Mouse (Mus musculus) heart, postnatal 0 days (tissue): Measurements from ENCODE around the gene Lcmt1. TPM values are rescaled to one million over a fixed set of nuclear protein-coding genes. Genes with fewer than 3 reads are reported as not detected.

Experiments used
- ATAC-seq: fragments of 200-750 bp; cut with Nextera tagmentation; 2 replicates; pipeline ENCODE4 v1.8.0; 2017; ENCODE audit warnings: low read depth, moderate number of reproducible peaks, moderate library complexity; ENCODE audit not compliant: insufficient read depth
- DNase-seq: peaks from one replicate; pipeline ENCODE4 v3.0.0-alpha.2; 2016; ENCODE audit warnings: low spot score
- H3K27ac ChIP-seq: fragments of 300-500 bp; sonication (generic); 2 replicates; pipeline ENCODE4 v1.5.1; 2014; ENCODE audit warnings: low read depth, mild to moderate bottlenecking
- H3K27me3 ChIP-seq: fragments of 300-500 bp; sonication (generic); 2 replicates; pipeline ENCODE4 v1.6.1; 2014; ENCODE audit warnings: low read length, mixed read lengths; ENCODE audit not compliant: control insufficient read depth, insufficient read depth
- H3K36me3 ChIP-seq: fragments of 300-500 bp; sonication (generic); replicated peaks from 2 replicates; pipeline ENCODE4 v1.6.1; 2014; ENCODE audit warnings: low read length, mixed read lengths; ENCODE audit not compliant: control insufficient read depth, insufficient read depth
- H3K4me1 ChIP-seq: fragments of 300-500 bp; sonication (generic); 2 replicates; pipeline ENCODE4 v1.6.1; 2014; ENCODE audit warnings: antibody characterized with exemption; ENCODE audit not compliant: control insufficient read depth, insufficient read depth
- H3K4me2 ChIP-seq: fragments of 300-500 bp; sonication (generic); 2 replicates; pipeline ENCODE4 v1.6.1; 2014; ENCODE audit warnings: low read depth, mild to moderate bottlenecking, low read length, moderate library complexity
- H3K4me3 ChIP-seq: fragments of 300-500 bp; sonication (generic); 2 replicates; pipeline ENCODE4 v1.5.1; 2014; ENCODE audit warnings: low read depth, low read length
- H3K9ac ChIP-seq: fragments of 300-500 bp; sonication (generic); replicated peaks from 2 replicates; pipeline ENCODE4 v1.6.1; 2014; ENCODE audit warnings: low read depth, low read length, mixed read lengths
- H3K9me3 ChIP-seq: fragments of 300-500 bp; sonication (generic); replicated peaks from 2 replicates; pipeline ENCODE4 v1.6.1; 2016; ENCODE audit warnings: low read length; ENCODE audit not compliant: control insufficient read depth
- CTCF ChIP-seq: IDR thresholded peaks from 2 replicates; pipeline ENCODE4 v1.5.1; 2016; ENCODE audit warnings: antibody characterized with exemption, control low read depth, low read depth
- EP300 ChIP-seq: IDR thresholded peaks from 2 replicates; pipeline ENCODE4 v1.6.1; 2016; ENCODE audit warnings: antibody characterized with exemption, low read depth
- WGBS: fragments of 180-500 bp; shearing (Covaris S2); extraction: QIAGEN DNeasy Blood & Tissue Kit; methylation state at CpG from one replicate; pipeline ENCODE4 v1.1.7; 2014; 5-methylcytosine and 5-hydroxymethylcytosine counted together
- polyA plus RNA-seq: library from polyadenylated mRNA; unstranded; fragments of >200 nt; fragmentation: Nextera tagmentation; extraction: Ambion mirVana; gene quantifications from 2 replicates; pipeline ENCODE4 v1.2.1, GENCODE M21; 2015
- total RNA-seq: library from RNA; depleted of rRNA; stranded (reverse); fragments of >200 nt; gene quantifications from 2 replicates; pipeline ENCODE4 v1.2.3, GENCODE M21; 2014; ENCODE audit warnings: low replicate concordance; rRNA removed

Gene Lcmt1
- total RNA-seq = 12.4 and 14.7 TPM in 2 replicates
- 36.2 and 38.6 TPM in 2 replicates for polyA plus RNA-seq

DNA sequence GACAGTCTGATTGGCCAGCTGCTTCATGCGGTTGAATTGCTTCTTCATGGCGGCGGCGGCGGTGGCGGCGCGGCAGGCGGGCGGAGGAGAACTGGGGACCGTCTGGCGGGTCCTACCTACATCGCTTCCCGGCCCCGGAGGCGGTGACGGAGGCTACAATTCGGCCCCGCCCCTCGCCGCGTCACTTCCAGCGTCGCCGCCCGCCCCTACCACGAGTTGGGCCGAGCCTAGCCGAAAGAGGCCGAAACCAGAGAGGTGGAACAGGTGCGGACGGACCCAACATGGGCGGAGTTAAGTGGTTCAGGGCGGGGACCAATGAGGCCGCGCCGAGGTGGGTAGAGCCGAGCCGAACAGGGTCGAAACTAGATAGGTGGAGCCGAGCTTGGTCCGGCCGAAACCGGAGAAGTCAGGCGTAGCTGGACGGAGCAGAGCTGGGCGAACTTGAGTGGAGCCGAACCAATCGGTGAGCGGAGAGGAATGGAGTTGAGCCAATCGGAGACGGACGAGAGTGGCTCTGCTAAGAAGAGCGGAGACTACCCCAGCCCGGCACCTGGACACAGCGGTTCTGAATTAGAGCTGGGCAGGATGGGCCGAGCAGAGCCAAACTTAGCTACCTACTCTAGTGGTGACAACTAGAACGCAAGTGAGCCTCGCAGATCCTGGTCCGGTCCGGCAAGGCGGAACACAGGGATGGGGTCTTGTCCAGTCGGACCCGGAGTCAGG is at the start of gene Lcmt1, which contains the start of gene Arhgap17:
Lcmt1 (plus strand) TSS at position 26 of the 723 bp plus-strand sequence.
Arhgap17 (minus strand) TSS at position 157 of the 723 bp plus-strand sequence.
- TF ChIP-seq EP300 (no peak), CTCF (no peak)
- under 1% methylated on average over 61 of the region's 64 CpGs for WGBS
- DNase-seq (peak; percentile 97), ATAC-seq (peak; percentile 94)
- peak within 1 kb of the TSS; percentile 87 for H3K4me2 ChIP-seq
- H3K4me3 ChIP-seq = peak within 1 kb of the TSS; percentile 79
- H3K36me3 ChIP-seq = no peaks in the 10 kb centered on the region
- no peaks in the 10 kb centered on the region for H3K9me3 ChIP-seq
- no peaks in the 10 kb centered on the region for H3K27me3 ChIP-seq
- H3K9ac ChIP-seq = peak within 1 kb of the TSS; percentile 82
- H3K4me1 ChIP-seq = peaks cover 22% of the 10 kb centered on the region
- H3K27ac ChIP-seq = peak within 1 kb of the TSS; percentile 83

DNA sequence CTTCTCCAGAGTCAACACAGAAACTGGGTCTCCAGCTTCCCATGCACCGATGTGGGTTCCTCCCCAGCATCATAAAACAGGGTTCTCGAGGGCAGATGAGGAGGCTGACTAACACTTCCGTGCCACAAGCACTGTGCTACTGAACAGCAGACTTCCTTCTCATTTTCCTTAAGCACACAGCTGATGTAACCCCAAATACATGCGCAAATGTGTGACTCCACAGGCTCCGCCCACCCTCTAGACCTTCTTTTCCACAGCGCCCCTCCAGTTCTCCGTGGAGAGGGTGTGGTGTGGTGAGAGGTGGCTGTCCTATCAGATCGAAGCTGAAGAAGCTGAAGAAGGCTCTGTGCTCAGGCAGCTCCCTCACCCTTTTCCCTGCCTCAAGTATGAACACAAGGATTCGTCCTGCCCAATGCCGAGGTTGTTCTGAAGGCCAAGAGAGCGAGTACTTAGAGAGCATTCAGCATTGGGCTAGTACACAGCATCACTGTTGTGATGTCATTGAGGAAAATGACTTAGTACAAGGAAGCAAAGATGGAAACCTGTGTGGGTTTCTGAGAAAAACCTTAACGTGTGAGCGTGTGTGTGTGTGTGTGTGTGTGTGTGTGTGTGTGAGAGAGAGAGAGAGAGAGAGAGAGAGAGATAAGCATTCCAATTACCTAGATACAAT is 47.0 kb upstream of the Lcmt1 start:
- H3K4me3 ChIP-seq = no peak overlapping the region
- H3K27ac ChIP-seq = no peak overlapping the region
- H3K9me3 ChIP-seq = no peaks in the 10 kb centered on the region
- H3K4me1 ChIP-seq = peaks cover 9% of the 10 kb centered on the region; the same call in 1 of the 2 replicates
- peaks cover 50% of the 10 kb centered on the region for H3K36me3 ChIP-seq
- no peaks in the 10 kb centered on the region for H3K27me3 ChIP-seq
- no peak for DNase-seq
- ATAC-seq = no peak
- TF ChIP-seq CTCF (no peak), EP300 (no peak)
- no peak overlapping the region for H3K9ac ChIP-seq
- 78% methylated on average over 13 of the region's 13 CpGs for WGBS
- H3K4me2 ChIP-seq = no peak overlapping the region

DNA sequence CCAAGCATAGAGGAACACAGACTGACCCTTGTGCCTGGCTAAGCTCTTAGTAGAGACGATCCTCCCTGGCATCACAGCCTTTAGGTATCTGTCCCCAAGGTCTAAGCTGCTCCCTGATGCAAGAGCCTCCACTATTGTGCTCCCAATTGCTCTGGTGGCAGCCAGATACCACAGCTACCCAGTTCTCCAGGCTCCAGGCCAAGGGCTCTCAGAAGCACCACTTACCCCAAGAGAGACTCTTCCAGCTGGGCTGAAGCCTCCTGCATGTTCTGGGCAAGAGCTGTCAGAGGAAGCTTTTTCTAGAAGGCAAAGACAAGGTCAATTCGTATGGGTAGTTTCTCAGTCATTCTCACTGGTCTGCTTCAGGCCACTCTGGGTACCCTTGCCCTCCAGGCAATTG is 46.2 kb upstream of the Lcmt1 start:
- peaks cover 44% of the 10 kb centered on the region for H3K36me3 ChIP-seq
- H3K27me3 ChIP-seq = no peaks in the 10 kb centered on the region
- DNase-seq (peak; percentile 67), ATAC-seq (peak; percentile 74)
- no peak overlapping the region for H3K4me3 ChIP-seq
- peak overlapping the region; percentile 26; the same call in 1 of the 2 replicates for H3K27ac ChIP-seq
- H3K4me1 ChIP-seq = peaks cover 12% of the 10 kb centered on the region; the same call in 1 of the 2 replicates
- H3K4me2 ChIP-seq = no peak overlapping the region
- WGBS = 36% methylated on average over 2 of the region's 2 CpGs
- no peak for TF ChIP-seq CTCF
- no peak for TF ChIP-seq EP300
- no peaks in the 10 kb centered on the region for H3K9me3 ChIP-seq
- H3K9ac ChIP-seq = no peak overlapping the region

DNA sequence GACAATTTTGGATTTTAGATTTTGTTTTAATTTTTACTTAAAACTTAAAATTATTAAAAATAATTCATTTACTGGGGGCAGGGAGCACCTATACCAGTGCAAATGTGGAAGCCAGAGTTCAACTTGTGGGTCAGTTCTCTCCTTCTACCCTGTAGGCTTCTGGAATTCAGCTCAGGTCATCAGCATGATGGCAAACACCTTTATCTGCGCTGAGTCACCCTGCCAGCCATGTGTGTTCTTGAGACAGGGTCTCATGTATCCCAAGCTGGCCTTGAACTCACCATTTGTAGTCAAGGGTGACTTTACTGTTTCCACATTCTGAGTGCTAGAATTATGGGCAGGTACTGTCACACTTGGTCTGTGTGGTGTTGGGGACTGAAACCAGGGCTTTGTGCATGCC is 45.5 kb upstream of the Lcmt1 start:
- H3K9ac ChIP-seq = no peak overlapping the region
- H3K27me3 ChIP-seq = no peaks in the 10 kb centered on the region
- H3K27ac ChIP-seq = no peak overlapping the region
- TF ChIP-seq EP300 (no peak), CTCF (no peak)
- no peak overlapping the region for H3K4me2 ChIP-seq
- H3K36me3 ChIP-seq = peaks cover 37% of the 10 kb centered on the region
- peaks cover 12% of the 10 kb centered on the region; the same call in 1 of the 2 replicates for H3K4me1 ChIP-seq
- WGBS = 93% methylated on average over 1 of the region's 1 CpGs
- H3K4me3 ChIP-seq = no peak overlapping the region
- ATAC-seq (no peak), DNase-seq (no peak)
- H3K9me3 ChIP-seq = no peaks in the 10 kb centered on the region

DNA sequence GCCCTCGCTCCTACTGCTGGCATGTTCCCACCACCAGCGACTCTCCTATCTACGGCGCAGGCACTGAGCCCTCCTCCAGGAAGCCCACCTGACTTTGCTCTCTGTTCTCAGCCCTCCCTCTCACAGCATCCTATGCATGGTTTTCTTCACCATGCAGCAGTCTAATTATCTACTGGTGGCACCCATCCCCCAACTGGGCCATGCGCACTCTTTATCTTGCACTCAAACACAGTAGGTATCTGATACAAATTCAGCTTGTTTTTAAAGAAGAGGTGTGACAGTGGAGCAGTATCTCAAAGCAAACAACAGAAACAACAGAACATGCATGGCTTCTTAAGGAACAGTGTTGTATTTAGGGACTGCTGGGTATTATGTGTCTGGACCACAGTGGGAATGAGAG is 43.5 kb upstream of the Lcmt1 start:
- no peaks in the 10 kb centered on the region for H3K27me3 ChIP-seq
- no peak overlapping the region for H3K27ac ChIP-seq
- H3K4me2 ChIP-seq = no peak overlapping the region
- peaks cover 22% of the 10 kb centered on the region for H3K36me3 ChIP-seq
- H3K9me3 ChIP-seq = no peaks in the 10 kb centered on the region
- ATAC-seq (no peak), DNase-seq (no peak)
- H3K9ac ChIP-seq = no peak overlapping the region
- TF ChIP-seq EP300 = no peak
- no peak for TF ChIP-seq CTCF
- peaks cover 12% of the 10 kb centered on the region; the same call in 1 of the 2 replicates for H3K4me1 ChIP-seq
- WGBS = 94% methylated on average over 5 of the region's 5 CpGs
- no peak overlapping the region for H3K4me3 ChIP-seq
